Mouse (Mus musculus) hindbrain, embryonic 10.5 days (tissue): ENCODE data around the gene Rps10. TPM values are rescaled to one million over a fixed set of nuclear protein-coding genes. Genes with fewer than 3 reads are reported as not detected.
A peak's percentile ranks its signal among the peaks of the same experiment; 100 is the strongest.

Experiments used
- DNase-seq: peaks from one replicate; pipeline ENCODE4 v3.0.0-alpha.2; 2017; ENCODE audit warnings: low spot score
- H3K27ac ChIP-seq: fragments of 300-500 bp; sonication (generic); 2 replicates; pipeline ENCODE4 v1.5.1; 2016; ENCODE audit warnings: mild to moderate bottlenecking, moderate library complexity
- H3K27me3 ChIP-seq: fragments of 300-500 bp; sonication (generic); 2 replicates; pipeline ENCODE4 v1.6.1; 2016; ENCODE audit warnings: mild to moderate bottlenecking; ENCODE audit not compliant: poor library complexity, insufficient read depth, severe bottlenecking
- H3K36me3 ChIP-seq: fragments of 300-500 bp; sonication (generic); 2 replicates; pipeline ENCODE4 v1.6.1; 2016; ENCODE audit warnings: mild to moderate bottlenecking, moderate library complexity
- H3K4me1 ChIP-seq: fragments of 300-500 bp; sonication (generic); replicated peaks from 2 replicates; pipeline ENCODE4 v1.6.1; 2016; ENCODE audit warnings: mild to moderate bottlenecking
- H3K4me3 ChIP-seq: fragments of 300-500 bp; sonication (generic); 2 replicates; pipeline ENCODE4 v1.5.1; 2016; ENCODE audit warnings: mild to moderate bottlenecking, moderate library complexity
- H3K9me3 ChIP-seq: fragments of 300-500 bp; sonication (generic); 2 replicates; pipeline ENCODE4 v1.6.1; 2016; ENCODE audit warnings: mild to moderate bottlenecking, moderate library complexity
- WGBS: fragments of 180-500 bp; shearing (Covaris S2); methylation state at CpG from one replicate; pipeline ENCODE4 v1.1.7; 2016; 5-methylcytosine and 5-hydroxymethylcytosine counted together
- polyA plus RNA-seq: library from polyadenylated mRNA; unstranded; fragments of >200 nt; fragmentation: Nextera tagmentation; extraction: Ambion mirVana; gene quantifications from 2 replicates; pipeline ENCODE4 v1.2.1, GENCODE M21; 2016

Gene Rps10
- polyA plus RNA-seq, 1 experiment from 2014 or later = 827 TPM

DNA sequence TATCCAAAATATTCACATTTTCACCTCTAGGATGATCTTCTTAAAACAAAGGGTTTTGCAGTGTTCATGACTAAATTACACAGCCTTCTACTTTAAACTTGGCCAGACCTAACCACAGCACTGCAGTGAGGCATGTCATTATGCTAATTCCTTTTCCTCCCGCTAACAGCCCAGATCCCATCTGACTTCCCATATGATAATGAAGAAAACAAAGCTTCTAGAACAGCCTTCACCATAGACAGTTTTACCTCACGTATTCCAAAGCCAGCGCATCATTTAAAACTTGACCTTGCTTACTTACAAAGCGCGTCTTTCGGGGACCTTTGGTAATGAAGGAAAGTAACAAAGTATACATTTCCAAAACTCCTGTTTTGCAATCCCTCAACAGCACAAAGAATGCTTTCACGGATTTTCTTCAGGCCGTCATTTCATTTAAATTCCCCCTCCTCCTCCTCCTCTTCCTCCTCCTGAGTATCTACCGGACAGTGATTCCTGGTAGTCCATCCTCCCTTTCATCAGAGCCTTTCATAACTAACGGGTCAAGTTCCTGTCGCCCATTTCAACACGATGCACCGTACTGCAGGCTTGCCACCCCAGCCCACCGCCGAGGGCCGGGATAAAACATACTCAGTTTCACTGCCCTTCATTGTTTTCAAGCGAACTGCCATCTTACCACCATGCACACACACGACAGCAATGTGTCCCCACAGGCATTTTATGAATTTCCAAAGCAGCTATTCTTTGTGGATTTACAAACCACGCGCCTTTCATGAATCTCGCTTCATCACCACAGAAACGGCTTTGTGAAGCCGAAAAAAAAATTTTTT, 14.6 kb downstream of the Rps10 start:
- peaks cover 35% of the 10 kb centered on the region for H3K36me3 ChIP-seq
- WGBS = 4% methylated on average over 23 of the region's 23 CpGs
- H3K4me1 ChIP-seq = peaks cover 50% of the 10 kb centered on the region
- H3K27ac ChIP-seq = peak overlapping the region; percentile 100
- peak overlapping the region; percentile 97 for H3K4me3 ChIP-seq
- H3K27me3 ChIP-seq = no peaks in the 10 kb centered on the region
- peak; percentile 60 for DNase-seq
- H3K9me3 ChIP-seq = peaks cover 15% of the 10 kb centered on the region

DNA sequence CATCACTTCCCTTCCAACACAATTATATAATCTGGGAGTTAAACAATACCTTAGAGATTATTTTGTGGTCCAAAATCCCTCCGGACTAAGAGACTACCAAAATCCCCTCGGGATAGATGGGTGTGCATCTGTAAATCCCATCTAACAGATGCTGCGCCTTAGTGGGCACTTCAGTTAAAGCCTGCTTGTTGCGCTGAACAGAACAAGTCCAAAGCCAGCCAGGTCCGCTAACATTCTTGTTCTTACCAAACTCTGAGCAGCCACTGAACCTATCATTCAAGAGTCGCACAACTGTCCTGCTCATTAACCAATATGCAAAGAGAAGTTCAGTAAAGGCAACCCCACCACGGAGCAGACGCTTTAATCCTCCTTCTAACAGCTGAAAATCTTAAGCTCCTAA, 15.3 kb downstream of the Rps10 start:
- peaks cover 44% of the 10 kb centered on the region for H3K4me1 ChIP-seq
- H3K36me3 ChIP-seq = peaks cover 40% of the 10 kb centered on the region
- H3K9me3 ChIP-seq = peaks cover 20% of the 10 kb centered on the region
- H3K4me3 ChIP-seq = peak overlapping the region; percentile 97
- H3K27ac ChIP-seq = peak overlapping the region; percentile 100
- no peak for DNase-seq
- 61% methylated on average over 8 of the region's 8 CpGs for WGBS
- no peaks in the 10 kb centered on the region for H3K27me3 ChIP-seq

DNA sequence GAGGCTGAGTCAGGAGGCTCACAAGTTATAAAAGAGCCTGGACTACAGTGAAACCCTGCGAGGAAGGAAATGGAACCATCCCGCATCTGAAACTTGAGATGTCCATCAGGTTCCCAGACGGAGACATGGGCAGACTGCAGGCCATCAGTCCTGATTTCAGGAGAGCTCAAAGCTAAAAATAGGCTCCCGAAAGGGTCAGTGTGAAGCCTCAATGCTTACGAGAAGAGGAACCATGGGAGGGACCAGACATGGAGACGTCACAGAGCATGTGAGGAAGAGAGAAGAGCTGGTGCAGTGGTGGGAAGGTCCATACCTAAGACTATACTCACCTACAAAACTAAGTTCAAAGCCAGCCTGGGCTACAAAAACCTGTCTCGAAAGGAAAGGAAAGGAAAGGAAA, 21.1 kb downstream of the Rps10 start:
- no peak for DNase-seq
- peaks cover 33% of the 10 kb centered on the region for H3K4me1 ChIP-seq
- H3K36me3 ChIP-seq = peaks cover 57% of the 10 kb centered on the region
- no peaks in the 10 kb centered on the region for H3K27me3 ChIP-seq
- 78% methylated on average over 7 of the region's 7 CpGs for WGBS
- H3K27ac ChIP-seq = no peak overlapping the region
- peaks cover 20% of the 10 kb centered on the region for H3K9me3 ChIP-seq
- H3K4me3 ChIP-seq = no peak overlapping the region

DNA sequence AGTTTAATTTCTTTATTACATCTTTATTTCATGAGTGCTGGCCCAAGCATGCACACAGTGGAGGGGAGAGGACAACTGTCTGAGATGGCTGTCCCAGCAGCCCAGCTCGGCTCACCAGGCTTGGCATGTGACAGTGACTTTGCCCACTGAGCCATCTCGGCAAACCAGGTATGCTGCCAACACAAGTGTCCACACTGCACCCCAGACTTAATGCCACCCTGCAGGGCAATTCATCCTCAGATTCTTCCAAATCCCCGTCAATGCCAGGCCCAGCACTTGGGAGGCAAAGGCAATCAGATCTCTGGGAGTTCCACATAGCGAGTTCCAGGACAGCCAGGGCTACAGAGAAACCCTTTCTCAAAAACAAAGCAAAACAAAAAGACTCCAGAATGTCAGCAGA, 23.5 kb downstream of the Rps10 start:
- no peaks in the 10 kb centered on the region for H3K27me3 ChIP-seq
- DNase-seq = no peak
- peaks cover 16% of the 10 kb centered on the region for H3K9me3 ChIP-seq
- peaks cover 30% of the 10 kb centered on the region for H3K4me1 ChIP-seq
- no peak overlapping the region for H3K4me3 ChIP-seq
- H3K27ac ChIP-seq = no peak overlapping the region
- WGBS = 84% methylated on average over 4 of the region's 4 CpGs
- H3K36me3 ChIP-seq = peaks cover 47% of the 10 kb centered on the region

DNA sequence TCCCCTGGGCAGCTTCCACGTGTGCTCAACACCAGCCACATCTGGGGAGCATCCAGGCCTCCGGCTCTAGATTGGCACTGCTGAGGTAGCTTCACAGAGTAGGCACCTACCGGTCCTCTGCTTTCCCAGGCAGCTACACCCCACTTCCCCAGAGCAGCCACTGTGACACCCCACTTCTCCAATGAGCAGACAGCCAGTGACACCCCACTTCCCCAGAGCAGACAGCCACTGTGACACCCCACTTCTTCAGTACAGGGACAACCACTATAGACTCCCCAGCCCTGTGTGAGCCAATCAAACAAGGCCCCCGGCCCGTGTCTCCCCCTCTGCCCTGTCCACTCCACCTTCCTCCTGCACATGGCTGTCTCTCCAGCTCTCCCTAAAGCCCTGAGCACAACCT, 24.5 kb downstream of the Rps10 start:
- H3K4me3 ChIP-seq = no peak overlapping the region
- H3K36me3 ChIP-seq = peaks cover 43% of the 10 kb centered on the region
- peaks cover 5% of the 10 kb centered on the region; the same call in 1 of the 2 replicates for H3K9me3 ChIP-seq
- DNase-seq = no peak
- no peaks in the 10 kb centered on the region for H3K27me3 ChIP-seq
- peaks cover 30% of the 10 kb centered on the region for H3K4me1 ChIP-seq
- no peak overlapping the region for H3K27ac ChIP-seq
- 79% methylated on average over 5 of the region's 5 CpGs for WGBS

DNA sequence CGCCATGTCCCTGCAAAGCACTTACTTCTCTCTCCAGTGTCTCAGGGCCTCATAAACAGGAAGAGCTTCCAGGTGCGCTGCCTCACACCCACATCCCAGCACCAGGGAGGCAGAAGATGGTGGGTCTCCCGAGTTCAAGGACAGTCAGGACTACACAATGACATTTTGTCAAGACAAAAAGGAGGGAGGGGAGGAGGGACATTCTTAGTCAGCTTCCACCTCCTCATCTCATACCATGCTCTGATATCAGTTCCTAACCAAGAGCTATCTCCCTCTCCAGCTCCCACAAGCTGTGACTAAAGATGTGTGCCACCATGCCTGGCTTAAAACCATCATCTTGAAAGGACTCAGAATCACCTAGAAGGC, 25.0 kb downstream of the Rps10 start:
- H3K36me3 ChIP-seq = peaks cover 38% of the 10 kb centered on the region
- DNase-seq = no peak
- H3K9me3 ChIP-seq = peaks cover under 1% of the 10 kb centered on the region; the same call in 1 of the 2 replicates
- no peak overlapping the region for H3K4me3 ChIP-seq
- no peaks in the 10 kb centered on the region for H3K27me3 ChIP-seq
- H3K4me1 ChIP-seq = peaks cover 30% of the 10 kb centered on the region
- WGBS = 76% methylated on average over 3 of the region's 3 CpGs
- H3K27ac ChIP-seq = no peak overlapping the region

DNA sequence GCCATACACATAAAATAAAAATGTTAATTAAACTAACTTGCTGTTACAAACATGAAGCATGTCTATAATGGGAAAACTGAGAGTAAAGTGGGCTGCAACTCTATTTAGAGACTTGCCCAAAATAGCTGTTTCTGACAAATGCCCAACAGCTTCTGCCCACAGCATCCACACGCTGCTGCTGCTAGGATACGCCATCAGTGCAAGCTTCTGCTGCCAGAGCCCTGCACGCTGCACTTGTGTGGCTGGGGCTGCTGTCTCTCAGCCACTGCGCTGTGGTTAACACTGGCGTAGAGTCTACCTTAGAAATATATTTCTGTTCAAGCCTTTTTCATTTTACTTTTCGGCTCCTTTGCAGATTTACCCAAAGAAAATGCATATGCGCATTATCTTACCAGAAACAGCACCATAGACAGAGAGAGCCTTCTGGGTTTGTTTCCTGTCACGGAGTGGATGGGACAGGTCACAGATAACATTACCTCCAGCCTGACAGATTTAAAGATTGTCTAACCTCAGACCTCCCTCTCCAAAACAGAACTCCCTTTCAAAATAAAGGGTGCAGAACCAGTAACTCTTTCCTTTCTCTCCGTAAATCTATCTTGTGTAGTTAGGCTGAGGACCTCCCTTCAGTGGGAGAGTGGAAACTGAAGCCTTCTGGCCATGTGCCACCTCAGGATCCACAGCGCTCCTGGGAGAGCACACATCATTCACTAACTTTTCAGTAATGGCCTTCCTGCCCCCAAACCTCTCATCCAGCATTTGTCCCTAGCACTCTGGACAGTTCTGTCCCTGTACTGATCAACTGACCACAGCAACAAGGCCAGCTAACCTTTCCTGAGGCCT, 25.6 kb downstream of the Rps10 start:
- peaks cover 41% of the 10 kb centered on the region for H3K36me3 ChIP-seq
- H3K27me3 ChIP-seq = no peaks in the 10 kb centered on the region
- H3K27ac ChIP-seq = no peak overlapping the region
- WGBS = 89% methylated on average over 10 of the region's 10 CpGs
- H3K4me1 ChIP-seq = peaks cover 34% of the 10 kb centered on the region
- no peak overlapping the region for H3K4me3 ChIP-seq
- no peak for DNase-seq
- no peaks in the 10 kb centered on the region for H3K9me3 ChIP-seq

DNA sequence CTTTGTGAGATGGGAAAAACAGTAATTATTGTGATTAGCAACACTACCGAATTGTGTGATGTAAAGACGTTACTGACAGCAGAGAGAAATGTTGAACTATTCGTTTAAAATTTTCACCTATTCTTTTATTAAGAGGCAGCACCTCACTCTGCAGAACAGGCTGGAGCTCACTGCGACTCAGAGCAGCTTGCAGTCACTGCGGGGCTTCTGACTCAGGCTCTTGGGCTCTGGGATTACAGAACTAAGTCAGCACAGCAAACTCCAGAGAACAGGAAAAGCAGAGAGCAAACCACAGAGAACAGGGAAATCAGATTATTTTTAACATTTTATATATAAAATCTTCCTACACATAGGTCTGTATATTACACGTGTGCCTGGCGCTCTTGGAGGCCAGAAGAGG, 26.9 kb downstream of the Rps10 start:
- Histone ChIP-seq H3K4me1 (peaks cover 31% of the 10 kb centered on the region), H3K27me3 (no peaks in the 10 kb centered on the region), H3K4me3 (no peak overlapping the region), H3K9me3 (no peaks in the 10 kb centered on the region), H3K36me3 (peaks cover 40% of the 10 kb centered on the region), H3K27ac (no peak overlapping the region)
- 95% methylated on average over 7 of the region's 7 CpGs for WGBS
- no peak for DNase-seq

DNA sequence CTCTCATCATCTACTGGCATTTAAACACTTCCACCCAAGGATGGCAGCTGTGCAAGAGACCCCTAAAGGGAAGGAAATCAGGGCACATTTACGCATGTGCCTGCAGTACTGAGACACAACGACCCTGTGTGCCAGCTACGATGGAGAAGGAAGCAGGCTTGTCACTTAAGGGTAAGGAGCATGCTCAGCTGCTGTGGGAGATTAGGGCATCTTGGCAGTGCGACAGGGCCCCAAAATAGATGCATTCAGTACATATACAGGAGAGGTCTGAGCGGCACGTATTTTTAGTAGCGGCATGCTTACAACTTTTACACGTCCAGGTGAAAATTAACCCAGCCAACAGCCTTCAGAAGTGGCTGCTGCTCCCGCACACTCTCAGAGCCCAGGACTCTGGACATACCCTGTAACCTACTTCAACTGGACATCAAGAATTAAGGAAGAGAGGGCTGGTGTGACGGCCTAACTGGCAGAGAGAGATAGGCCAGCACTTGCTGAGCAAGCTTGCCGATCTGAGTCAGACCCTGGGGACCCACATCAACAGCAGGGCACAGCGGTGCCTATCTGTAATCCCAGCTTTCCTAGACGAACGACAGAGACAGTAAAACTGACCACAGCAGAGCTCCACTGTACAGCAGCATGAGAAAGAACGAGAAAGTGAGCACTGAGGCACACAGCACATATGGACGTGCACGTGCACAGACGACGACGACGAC, 32.8 kb downstream of the Rps10 start:
- H3K4me1 ChIP-seq = peaks cover 38% of the 10 kb centered on the region
- peaks cover 29% of the 10 kb centered on the region for H3K36me3 ChIP-seq
- WGBS = 89% methylated on average over 21 of the region's 21 CpGs
- H3K27me3 ChIP-seq = no peaks in the 10 kb centered on the region
- no peak overlapping the region for H3K4me3 ChIP-seq
- H3K27ac ChIP-seq = no peak overlapping the region
- no peaks in the 10 kb centered on the region for H3K9me3 ChIP-seq
- DNase-seq = no peak

DNA sequence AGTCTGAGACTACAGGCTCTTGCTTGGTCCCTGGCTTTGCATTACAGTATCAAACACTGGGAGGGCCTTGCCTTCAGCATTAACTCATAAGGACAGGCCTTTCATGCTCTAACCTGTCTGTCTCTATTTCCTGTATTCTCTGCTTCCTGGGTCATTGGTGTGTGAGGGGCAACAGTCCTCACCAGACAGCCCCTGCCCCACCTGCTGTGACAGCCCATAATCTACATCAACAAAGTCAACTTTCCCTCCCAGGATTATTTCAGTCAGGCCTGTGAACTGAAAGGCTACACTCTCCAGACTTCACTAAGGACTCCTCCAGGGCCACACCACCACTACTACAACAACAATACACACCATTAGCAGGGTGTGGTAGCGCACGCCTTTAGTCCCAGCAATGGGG, 33.4 kb downstream of the Rps10 start:
- no peaks in the 10 kb centered on the region for H3K27me3 ChIP-seq
- H3K4me3 ChIP-seq = no peak overlapping the region
- H3K27ac ChIP-seq = no peak overlapping the region
- no peak for DNase-seq
- H3K36me3 ChIP-seq = peaks cover 25% of the 10 kb centered on the region
- WGBS = 88% methylated on average over 2 of the region's 2 CpGs
- H3K9me3 ChIP-seq = no peaks in the 10 kb centered on the region
- peaks cover 38% of the 10 kb centered on the region for H3K4me1 ChIP-seq

DNA sequence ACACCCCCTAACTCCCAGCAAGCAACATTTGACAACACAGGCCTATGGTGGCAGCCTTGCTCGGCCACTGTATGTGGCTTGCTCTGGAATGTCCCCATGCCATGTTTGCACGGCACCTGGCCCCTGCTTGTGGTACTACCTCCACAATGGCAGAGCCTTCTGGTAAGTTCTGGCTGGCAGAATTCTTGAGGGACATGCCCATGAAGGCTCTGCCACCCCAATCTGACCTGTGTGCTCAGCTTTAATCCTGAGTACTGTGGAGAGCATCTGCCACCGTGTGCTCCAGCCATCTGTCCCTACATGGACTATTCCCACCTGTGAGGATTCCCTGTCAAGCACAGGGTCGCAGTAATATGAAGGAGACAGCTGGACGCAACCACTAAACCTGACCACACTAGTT, 35.6 kb downstream of the Rps10 start:
- Histone ChIP-seq H3K4me3 (no peak overlapping the region), H3K36me3 (peaks cover 28% of the 10 kb centered on the region), H3K27ac (no peak overlapping the region), H3K27me3 (no peaks in the 10 kb centered on the region), H3K9me3 (no peaks in the 10 kb centered on the region), H3K4me1 (peaks cover 40% of the 10 kb centered on the region)
- no peak for DNase-seq
- 79% methylated on average over 5 of the region's 5 CpGs for WGBS

DNA sequence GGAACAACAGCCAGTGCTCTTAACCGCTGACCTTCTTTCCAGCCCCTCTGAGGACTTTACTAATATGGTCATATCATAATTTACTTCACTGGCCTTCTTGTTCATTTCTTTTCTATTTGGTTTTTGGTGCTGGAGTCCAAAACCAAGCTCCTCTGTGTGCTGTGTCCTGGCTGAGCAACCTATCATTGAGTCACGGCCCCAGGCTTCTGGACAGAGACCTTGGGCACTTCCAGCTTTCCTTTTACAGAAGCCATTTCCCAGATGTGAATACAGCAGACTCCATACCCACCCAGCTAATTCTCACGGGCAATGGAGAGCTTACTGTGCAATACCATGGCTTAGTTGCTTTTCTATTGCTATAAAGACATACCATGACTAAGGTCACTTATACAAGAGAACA, 36.2 kb downstream of the Rps10 start:
- peaks cover 32% of the 10 kb centered on the region for H3K36me3 ChIP-seq
- H3K4me3 ChIP-seq = no peak overlapping the region
- no peak overlapping the region for H3K27ac ChIP-seq
- no peak for DNase-seq
- no peaks in the 10 kb centered on the region for H3K27me3 ChIP-seq
- H3K9me3 ChIP-seq = no peaks in the 10 kb centered on the region
- 90% methylated on average over 3 of the region's 3 CpGs for WGBS
- H3K4me1 ChIP-seq = peaks cover 40% of the 10 kb centered on the region
